Mouse (Mus musculus): ENCODE results near the gene Slain1.

- TF ChIP-seq CTCF (IDR thresholded peaks at IDR 0.05; ENCODE audit: low read depth) (no peak), EP300 (IDR thresholded peaks at IDR 0.05; ENCODE audit: low read depth) (no peak)
Observed at GRCm38 (mm10) chr14:103747345-103747744, 97.3 kb downstream of the Slain1 start.
